Mouse (Mus musculus) liver, embryonic 13.5 days (tissue): ENCODE measurements at regions not wholly inside any gene's neighbourhood (a gene's known extent, or its start where the extent isn't known, plus 50 kb on each side); places are given as distances from the start of the nearest gene placed in this dataset.
"Not testable (repeated sequence)": the region's sequence is repeated elsewhere in the genome, so short reads cannot be mapped to it uniquely, and the experiment has no call there.

Experiments
- ATAC-seq: fragments of 200-750 bp; cut with Nextera tagmentation; 2 replicates; pipeline ENCODE4 v1.8.0; 2017; ENCODE audit warnings: low read depth, mild to moderate bottlenecking, moderate number of reproducible peaks, moderate library complexity
- DNase-seq: peaks from one replicate; pipeline ENCODE4 v3.0.0; 2022
- H3K27ac ChIP-seq: fragments of 300-500 bp; sonication (generic); 2 replicates; pipeline ENCODE4 v1.5.1; 2015; ENCODE audit warnings: moderate library complexity, mild to moderate bottlenecking, inconsistent platforms
- H3K27me3 ChIP-seq: fragments of 300-500 bp; sonication (generic); 2 replicates; pipeline ENCODE4 v1.6.1; 2015; ENCODE audit warnings: mild to moderate bottlenecking, inconsistent platforms
- H3K36me3 ChIP-seq: fragments of 300-500 bp; sonication (generic); 2 replicates; pipeline ENCODE4 v1.6.1; 2015; ENCODE audit warnings: mild to moderate bottlenecking, inconsistent platforms
- H3K4me1 ChIP-seq: fragments of 300-500 bp; sonication (generic); replicated peaks from 2 replicates; pipeline ENCODE4 v1.6.1; 2015; ENCODE audit warnings: inconsistent platforms
- H3K4me2 ChIP-seq: fragments of 300-500 bp; sonication (generic); 2 replicates; pipeline ENCODE4 v1.6.1; 2015; ENCODE audit warnings: inconsistent platforms, mild to moderate bottlenecking, moderate library complexity
- H3K4me3 ChIP-seq: fragments of 300-500 bp; sonication (generic); replicated peaks from 2 replicates; pipeline ENCODE4 v1.5.1; 2015; ENCODE audit warnings: mild to moderate bottlenecking, inconsistent platforms
- H3K9ac ChIP-seq: fragments of 300-500 bp; sonication (generic); 2 replicates; pipeline ENCODE4 v1.6.1; 2015; ENCODE audit warnings: mild to moderate bottlenecking, inconsistent platforms
- H3K9me3 ChIP-seq: fragments of 300-500 bp; sonication (generic); replicated peaks from 2 replicates; pipeline ENCODE4 v1.6.1; 2016; ENCODE audit warnings: inconsistent platforms
- WGBS: fragments of 180-500 bp; shearing (Covaris S2); methylation state at CpG from one replicate; pipeline ENCODE4 v1.1.7; 2015; ENCODE audit not compliant: insufficient replicate concordance; 5-methylcytosine and 5-hydroxymethylcytosine counted together

DNA sequence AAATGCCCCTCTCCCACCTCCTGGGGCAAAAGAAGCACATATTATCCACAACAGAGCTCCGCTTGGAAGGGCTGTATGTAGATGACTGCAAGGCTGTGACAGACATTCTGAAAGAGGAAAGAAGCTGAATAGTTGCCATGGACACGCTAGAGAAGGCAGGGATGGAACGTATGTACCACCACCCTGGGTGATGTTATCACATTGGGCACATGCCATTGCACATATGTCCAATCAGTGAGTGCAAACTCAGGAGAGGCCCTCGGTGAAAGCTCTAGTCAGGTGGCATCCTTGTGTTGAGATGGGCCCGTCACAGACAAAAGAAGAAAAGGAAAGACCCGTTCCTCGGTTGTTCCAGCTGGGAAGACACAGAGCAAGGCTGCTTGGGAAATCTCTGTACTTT, 99.8 kb downstream of the Sox2 start:
- WGBS, result 63% methylated on average over 7 of the region's 7 CpGs
- Histone ChIP-seq H3K9me3 (no peaks in the 10 kb centered on the region), H3K9ac (no peak overlapping the region)

DNA sequence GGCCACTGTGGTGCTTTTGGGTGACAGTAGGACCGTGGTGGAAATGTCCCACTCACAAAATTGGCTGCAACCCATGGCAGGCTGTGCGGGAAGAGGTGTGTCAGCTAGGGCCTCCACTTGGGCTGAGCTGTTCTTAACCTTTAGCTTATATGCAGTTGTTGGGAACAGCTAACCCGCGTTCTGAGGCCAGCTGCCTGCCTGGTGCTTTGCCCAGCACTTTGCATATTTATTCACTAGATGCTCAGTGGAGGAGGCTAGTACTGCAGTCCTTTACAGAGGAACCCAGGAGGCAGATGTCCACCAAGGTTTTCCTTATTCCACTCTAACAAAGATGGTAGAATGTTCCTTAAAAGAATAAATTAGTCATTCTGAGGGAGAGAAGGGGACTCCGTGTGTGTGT, 101.3 kb downstream of the Sox2 start:
- ATAC-seq (no peak), DNase-seq (no peak)
- H3K4me2 ChIP-seq, result no peak overlapping the region
- no peaks in the 10 kb centered on the region for H3K9me3 ChIP-seq
- no peaks in the 10 kb centered on the region for H3K36me3 ChIP-seq
- H3K9ac ChIP-seq, result no peak overlapping the region
- no peak overlapping the region for H3K4me3 ChIP-seq
- no peaks in the 10 kb centered on the region for H3K4me1 ChIP-seq
- H3K27me3 ChIP-seq, result no peaks in the 10 kb centered on the region
- no peak overlapping the region for H3K27ac ChIP-seq
- 60% methylated on average over 5 of the region's 5 CpGs for WGBS

More for the DNA sequence above, 99.8 kb downstream of the Sox2 start:
- ATAC-seq (no peak), DNase-seq (no peak)
- Histone ChIP-seq H3K36me3 (no peaks in the 10 kb centered on the region), H3K4me2 (no peak overlapping the region), H3K4me3 (no peak overlapping the region), H3K27me3 (no peaks in the 10 kb centered on the region), H3K27ac (no peak overlapping the region), H3K4me1 (no peaks in the 10 kb centered on the region)

DNA sequence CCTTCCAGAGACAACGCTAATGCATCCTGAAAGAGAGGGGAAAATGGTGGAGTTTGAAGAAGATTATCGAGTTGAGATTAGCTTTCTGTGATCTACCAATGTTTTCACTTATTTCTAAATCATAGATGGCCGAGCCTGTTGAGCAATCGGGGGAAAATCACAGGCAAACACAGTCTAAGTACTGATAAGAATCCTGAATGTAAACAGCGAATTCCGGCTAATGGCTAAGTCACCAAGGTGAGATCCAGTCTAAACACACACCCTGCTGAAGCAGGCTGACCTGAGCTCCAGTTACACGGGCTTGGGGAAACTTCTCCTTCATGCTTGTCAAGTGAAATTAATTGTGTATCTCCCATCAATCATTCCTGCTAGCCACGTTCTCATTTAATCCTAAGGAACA, 103.4 kb downstream of the Sox2 start:
- no peaks in the 10 kb centered on the region for H3K27me3 ChIP-seq
- no peaks in the 10 kb centered on the region for H3K36me3 ChIP-seq
- ATAC-seq (no peak), DNase-seq (no peak)
- H3K27ac ChIP-seq, result no peak overlapping the region
- 30% methylated on average over 8 of the region's 8 CpGs for WGBS
- H3K4me1 ChIP-seq, result no peaks in the 10 kb centered on the region
- no peak overlapping the region for H3K9ac ChIP-seq
- H3K4me3 ChIP-seq, result no peak overlapping the region
- no peak overlapping the region for H3K4me2 ChIP-seq
- H3K9me3 ChIP-seq, result no peaks in the 10 kb centered on the region

DNA sequence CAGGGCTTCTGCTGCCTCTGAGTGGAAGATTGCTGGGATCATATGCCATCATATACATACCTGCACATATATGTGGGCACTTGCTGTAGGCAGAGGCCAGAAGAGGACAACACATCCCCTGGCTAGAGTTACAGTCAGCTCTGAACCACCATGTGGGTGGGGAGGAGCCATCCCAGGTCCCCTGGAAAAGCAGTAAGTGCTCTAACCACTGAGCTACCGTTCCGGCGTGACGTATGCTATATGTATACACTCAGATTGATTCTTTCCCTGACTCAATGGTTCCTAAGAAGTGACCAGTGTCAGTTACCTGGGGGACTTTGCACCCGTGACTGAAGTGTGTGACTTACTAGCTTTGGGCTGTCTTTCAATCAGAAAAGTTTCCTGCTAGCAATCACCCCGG, 104.6 kb downstream of the Sox2 start:
- WGBS, result 66% methylated on average over 6 of the region's 6 CpGs
- no peak overlapping the region for H3K9ac ChIP-seq
- H3K4me2 ChIP-seq, result no peak overlapping the region
- no peak for DNase-seq
- H3K36me3 ChIP-seq, result no peaks in the 10 kb centered on the region
- no peaks in the 10 kb centered on the region for H3K4me1 ChIP-seq
- H3K27ac ChIP-seq, result no peak overlapping the region
- no peaks in the 10 kb centered on the region for H3K27me3 ChIP-seq
- H3K4me3 ChIP-seq, result no peak overlapping the region
- no peaks in the 10 kb centered on the region for H3K9me3 ChIP-seq
- ATAC-seq, result no peak

DNA sequence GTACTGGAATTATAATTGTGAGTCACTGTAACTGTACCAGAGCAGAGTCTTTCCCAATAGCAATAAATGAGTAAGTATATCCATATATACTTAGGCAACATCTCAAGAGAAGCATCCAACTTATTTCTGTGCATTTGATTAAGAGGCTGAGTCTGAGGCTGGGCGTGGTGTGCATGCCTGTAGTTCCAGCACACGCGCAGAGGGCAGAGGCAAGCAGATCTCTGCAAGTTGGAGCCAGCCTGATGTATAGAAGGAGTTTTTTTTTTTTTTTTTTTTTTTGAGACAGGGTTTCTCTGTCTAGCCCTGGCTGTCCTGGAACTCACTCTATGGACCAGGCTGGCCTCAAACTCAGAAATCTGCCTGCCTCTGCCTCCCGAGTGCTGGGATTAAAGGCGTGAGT, 105.1 kb downstream of the Sox2 start:
- not testable (repeated sequence) for DNase-seq, H3K9me3 ChIP-seq, H3K36me3 ChIP-seq, H3K4me2 ChIP-seq, ATAC-seq, H3K4me1 ChIP-seq, H3K27me3 ChIP-seq, H3K4me3 ChIP-seq, H3K27ac ChIP-seq, H3K9ac ChIP-seq
- WGBS, result 77% methylated on average over 5 of the region's 5 CpGs

DNA sequence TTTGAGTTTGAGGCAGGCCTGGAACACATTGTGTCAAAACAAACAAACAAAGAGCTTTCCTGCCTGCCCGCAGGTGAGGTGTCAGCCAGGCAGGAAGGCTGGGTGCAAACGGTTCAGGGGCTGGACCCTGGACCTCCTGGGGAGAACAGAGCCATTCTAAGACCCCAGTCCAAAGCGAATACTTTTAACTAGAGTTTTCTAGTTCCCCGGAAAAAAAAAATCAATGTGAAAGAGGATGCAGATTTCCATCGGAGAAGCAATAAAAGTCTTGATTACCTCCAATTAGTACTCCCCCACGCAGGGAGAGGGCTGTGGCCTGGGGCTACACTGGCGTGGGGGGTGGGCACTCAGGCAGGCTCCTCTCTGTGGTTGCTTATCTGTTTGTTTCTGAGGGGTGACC, 106.4 kb downstream of the Sox2 start:
- 31% methylated on average over 7 of the region's 7 CpGs for WGBS
- H3K4me2 ChIP-seq, result no peak overlapping the region

DNA sequence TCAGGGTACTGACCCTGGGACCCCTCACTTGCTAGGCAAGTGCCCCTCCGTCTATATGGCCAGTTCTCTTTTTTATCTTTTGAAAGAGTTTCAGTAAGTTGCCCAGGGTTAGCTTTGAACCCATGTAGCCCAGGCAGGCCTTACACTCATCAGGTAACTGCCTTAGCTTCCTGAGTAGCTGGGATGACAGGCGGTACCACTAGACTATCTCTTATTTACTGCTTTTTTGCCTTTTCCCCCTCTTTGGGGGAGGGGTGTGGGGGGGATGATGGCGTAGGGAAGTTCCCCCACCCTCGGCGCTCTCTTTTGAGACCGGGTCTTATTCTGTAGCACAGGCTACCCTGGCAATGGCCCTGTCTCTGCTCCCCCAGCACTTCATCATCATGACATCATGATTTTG, 106.9 kb downstream of the Sox2 start:
- ATAC-seq, result no peak
- 56% methylated on average over 6 of the region's 6 CpGs for WGBS
- no peaks in the 10 kb centered on the region for H3K9me3 ChIP-seq
- H3K4me3 ChIP-seq, result no peak overlapping the region
- no peaks in the 10 kb centered on the region for H3K36me3 ChIP-seq
- no peaks in the 10 kb centered on the region for H3K4me1 ChIP-seq
- H3K27me3 ChIP-seq, result no peaks in the 10 kb centered on the region
- DNase-seq, result no peak
- H3K9ac ChIP-seq, result no peak overlapping the region
- no peak overlapping the region for H3K4me2 ChIP-seq
- no peak overlapping the region for H3K27ac ChIP-seq

More for the DNA sequence above, 106.4 kb downstream of the Sox2 start:
- Histone ChIP-seq H3K27me3 (no peaks in the 10 kb centered on the region), H3K9ac (no peak overlapping the region), H3K9me3 (no peaks in the 10 kb centered on the region), H3K36me3 (no peaks in the 10 kb centered on the region), H3K4me3 (no peak overlapping the region), H3K4me1 (no peaks in the 10 kb centered on the region), H3K27ac (no peak overlapping the region)
- DNase-seq (no peak), ATAC-seq (no peak)

DNA sequence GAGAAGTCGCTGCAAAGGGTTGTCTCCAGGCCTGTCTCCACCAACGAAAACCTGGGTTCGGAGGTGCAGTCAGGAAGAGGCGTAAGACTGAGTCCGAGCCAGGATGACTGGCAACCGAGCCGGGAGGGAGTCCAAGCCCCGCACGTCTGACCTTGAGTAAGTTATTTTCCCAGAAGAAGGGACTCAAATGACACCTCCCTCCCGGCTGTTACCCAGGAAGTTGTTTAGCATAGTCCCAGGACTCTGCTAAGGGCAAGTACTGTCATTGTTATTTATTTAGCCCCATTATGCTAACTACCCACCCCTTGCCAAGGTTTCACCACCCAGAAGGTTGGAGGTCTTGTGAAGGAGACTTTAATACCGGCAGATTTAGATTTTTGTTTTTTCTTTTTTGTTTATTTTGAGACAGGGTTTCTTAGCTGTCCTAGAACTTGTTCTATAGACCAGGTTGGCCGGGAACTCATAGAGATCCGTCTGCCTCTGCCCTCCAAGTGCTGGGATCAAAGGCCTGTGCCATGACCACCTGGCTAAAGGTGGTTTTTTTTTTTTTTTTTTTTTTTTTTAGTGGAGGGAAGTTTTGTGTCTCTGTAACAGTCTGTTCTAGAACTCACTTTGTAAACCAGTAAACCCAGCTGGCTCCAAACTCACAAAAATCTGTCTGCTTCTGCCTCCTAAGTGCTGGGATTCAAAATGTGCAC, 107.8 kb downstream of the Sox2 start:
- 34% methylated on average over 13 of the region's 13 CpGs for WGBS
- DNase-seq (no peak), ATAC-seq (no peak)
- H3K36me3 ChIP-seq, result no peaks in the 10 kb centered on the region
- H3K27ac ChIP-seq, result no peak overlapping the region
- H3K9me3 ChIP-seq, result no peaks in the 10 kb centered on the region
- no peak overlapping the region for H3K4me2 ChIP-seq
- no peak overlapping the region for H3K4me3 ChIP-seq
- no peak overlapping the region for H3K9ac ChIP-seq
- H3K27me3 ChIP-seq, result no peaks in the 10 kb centered on the region
- H3K4me1 ChIP-seq, result no peaks in the 10 kb centered on the region

DNA sequence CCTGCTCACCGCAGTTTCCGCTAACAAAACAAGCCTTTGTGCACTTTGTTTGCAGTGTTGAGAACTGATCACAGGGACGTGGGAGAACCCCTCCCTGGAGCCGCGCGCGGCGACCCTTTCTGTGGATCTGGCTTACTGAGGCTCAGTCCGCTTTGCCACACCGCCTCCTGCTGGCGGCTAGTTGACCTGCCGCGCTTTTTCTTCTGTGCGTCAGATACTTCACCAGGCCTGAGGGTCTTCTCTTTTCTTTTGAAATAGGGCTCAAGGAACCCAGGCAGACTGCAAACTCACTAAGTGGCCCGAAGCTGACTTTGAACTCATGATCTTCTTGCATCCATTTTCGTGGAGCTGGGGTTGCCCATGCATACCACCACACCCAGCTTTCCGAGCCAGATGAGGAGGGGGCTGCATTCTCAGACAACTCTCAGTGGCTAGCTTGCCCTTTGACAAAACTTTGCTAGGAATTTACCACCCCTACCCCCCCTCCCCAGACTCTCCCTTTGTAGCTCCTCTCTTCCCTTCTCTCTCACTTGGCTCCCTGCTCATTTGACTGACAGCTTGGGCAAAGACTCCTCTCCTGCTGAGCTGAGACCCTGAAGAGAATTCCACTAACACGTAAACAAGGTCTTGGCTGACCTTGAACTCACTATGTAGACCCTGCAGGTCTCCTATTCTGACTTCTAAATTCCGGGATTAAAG, 109.9 kb downstream of the Sox2 start:
- Histone ChIP-seq H3K27me3 (no peaks in the 10 kb centered on the region), H3K9ac (no peak overlapping the region), H3K27ac (no peak overlapping the region), H3K36me3 (no peaks in the 10 kb centered on the region), H3K9me3 (no peaks in the 10 kb centered on the region), H3K4me1 (no peaks in the 10 kb centered on the region), H3K4me3 (no peak overlapping the region), H3K4me2 (no peak overlapping the region)
- ATAC-seq, result no peak
- no peak for DNase-seq
- WGBS, result 54% methylated on average over 19 of the region's 19 CpGs

DNA sequence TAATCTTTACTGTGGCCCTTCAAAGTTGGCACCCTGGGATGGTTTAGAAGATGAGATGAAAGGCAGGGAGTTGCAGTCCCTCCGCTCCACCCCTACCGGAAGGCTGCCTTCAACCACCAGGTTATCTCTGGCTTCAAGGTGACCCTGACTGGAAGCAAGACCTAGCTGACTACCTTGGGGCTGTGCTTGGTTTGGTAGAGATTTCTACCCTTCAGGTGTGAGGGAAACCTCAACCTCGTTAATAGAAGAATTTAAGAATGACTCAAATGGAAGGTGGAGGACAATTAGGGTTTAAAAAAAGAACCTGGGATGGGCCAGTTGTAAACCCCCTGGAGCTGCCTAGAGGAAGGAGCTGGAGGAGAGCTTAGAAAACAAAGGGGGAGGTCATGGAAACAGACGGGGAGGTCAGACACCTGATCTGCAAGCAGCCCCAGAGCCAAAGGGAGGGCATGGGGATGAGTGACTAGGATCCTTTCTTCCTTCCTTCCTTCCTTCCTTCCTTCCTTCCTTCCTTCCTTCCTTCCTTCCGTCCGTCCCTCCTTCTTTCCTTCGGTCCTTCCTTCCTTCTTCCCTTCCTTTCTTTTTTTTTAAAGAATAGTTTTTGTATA, 111.1 kb downstream of the Sox2 start:
- no peak overlapping the region for H3K4me2 ChIP-seq
- no peak overlapping the region for H3K27ac ChIP-seq
- H3K4me3 ChIP-seq, result no peak overlapping the region
- no peaks in the 10 kb centered on the region for H3K9me3 ChIP-seq
- H3K9ac ChIP-seq, result no peak overlapping the region
- no peak for DNase-seq
- no peaks in the 10 kb centered on the region for H3K27me3 ChIP-seq
- no peaks in the 10 kb centered on the region for H3K36me3 ChIP-seq
- ATAC-seq, result no peak
- 54% methylated on average over 7 of the region's 7 CpGs for WGBS
- no peaks in the 10 kb centered on the region for H3K4me1 ChIP-seq

DNA sequence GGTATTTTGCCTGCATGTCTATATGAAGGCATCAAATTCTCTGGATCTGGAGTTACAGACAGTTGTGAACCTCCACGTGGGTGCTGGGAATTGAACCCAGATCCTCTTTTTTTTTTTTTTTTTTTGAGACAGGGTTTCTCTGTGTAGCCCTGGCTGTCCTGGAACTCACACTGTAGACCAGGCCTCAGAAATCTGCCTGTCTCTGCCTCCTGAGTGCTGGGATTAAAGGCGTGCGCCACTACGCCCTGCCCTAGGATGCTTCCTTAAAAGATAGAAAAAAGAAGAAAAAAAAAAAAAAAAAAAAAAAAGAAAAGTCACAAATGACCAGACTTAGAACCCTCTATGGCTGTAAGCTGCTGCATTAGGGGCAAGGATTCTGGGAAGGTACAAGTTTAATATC, 111.6 kb downstream of the Sox2 start:
- ATAC-seq (no peak), DNase-seq (no peak)
- no peaks in the 10 kb centered on the region for H3K27me3 ChIP-seq
- H3K4me2 ChIP-seq, result no peak overlapping the region
- H3K27ac ChIP-seq, result no peak overlapping the region
- H3K36me3 ChIP-seq, result no peaks in the 10 kb centered on the region
- no peaks in the 10 kb centered on the region for H3K9me3 ChIP-seq
- WGBS, result 74% methylated on average over 4 of the region's 4 CpGs
- no peak overlapping the region for H3K4me3 ChIP-seq
- no peaks in the 10 kb centered on the region for H3K4me1 ChIP-seq
- H3K9ac ChIP-seq, result no peak overlapping the region

DNA sequence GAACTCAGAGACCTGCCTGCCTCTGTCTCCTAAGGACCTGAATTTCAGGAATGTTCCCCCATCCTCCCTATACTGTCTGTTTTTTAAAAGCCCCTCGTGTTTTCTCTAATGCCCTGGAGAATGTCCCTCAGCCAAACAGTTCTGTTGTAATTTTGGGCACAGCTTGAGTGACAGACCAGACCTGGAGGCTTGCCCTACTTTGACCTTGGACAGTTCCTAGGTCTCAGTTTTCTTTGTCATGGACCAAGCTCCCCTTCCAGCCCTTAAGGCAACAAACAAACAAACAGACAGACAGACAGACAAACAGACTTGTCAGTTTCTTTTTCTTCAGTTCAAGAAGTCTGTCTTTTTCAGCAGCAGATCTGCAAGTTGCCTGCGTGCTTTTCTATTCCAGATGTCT, 114.4 kb downstream of the Sox2 start:
- ATAC-seq, result no peak
- H3K36me3 ChIP-seq, result no peaks in the 10 kb centered on the region
- no peak overlapping the region for H3K4me3 ChIP-seq
- 46% methylated on average over 2 of the region's 2 CpGs for WGBS
- no peak overlapping the region for H3K4me2 ChIP-seq
- no peak overlapping the region for H3K27ac ChIP-seq
- no peaks in the 10 kb centered on the region for H3K4me1 ChIP-seq
- H3K9me3 ChIP-seq, result no peaks in the 10 kb centered on the region
- H3K9ac ChIP-seq, result no peak overlapping the region
- no peaks in the 10 kb centered on the region for H3K27me3 ChIP-seq
- no peak for DNase-seq
